Mouse (Mus musculus): ENCODE measurements around the gene Ubxn6.

Ubxn6 gene

DNA sequence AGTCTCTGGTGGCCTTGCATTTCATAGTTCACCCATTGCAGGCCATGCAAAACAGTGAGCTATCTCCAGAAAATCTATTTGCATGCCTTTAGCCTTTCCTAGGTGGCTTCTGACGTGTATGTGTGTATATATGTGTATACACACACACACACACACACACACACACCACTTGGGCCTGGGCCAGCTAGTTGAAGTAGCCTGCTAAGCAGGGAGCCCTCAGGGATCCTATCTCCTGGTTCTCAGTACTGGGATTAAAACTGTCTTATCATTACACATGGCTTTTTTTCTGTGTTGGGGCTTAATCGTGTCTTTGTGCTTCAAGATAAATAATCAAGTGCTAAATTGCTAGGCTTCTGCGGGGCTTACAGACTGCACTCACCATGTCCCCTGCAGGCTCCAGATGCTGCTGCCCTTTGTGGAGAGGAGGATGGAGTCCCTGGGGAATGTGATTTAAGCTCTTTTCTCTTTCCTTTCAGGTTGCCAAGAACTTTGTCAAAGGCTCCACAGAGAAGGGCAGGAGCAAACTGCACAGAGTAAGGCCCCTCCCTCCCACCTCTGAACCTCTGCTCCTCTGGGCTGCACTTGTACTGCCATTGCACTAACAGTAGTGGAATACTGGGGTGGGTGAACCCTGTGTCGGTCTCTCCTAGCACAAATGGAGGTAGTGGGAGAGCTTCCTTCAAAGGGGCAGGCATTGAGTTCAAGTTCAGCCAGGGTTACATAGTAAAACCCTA, 18.7 kb downstream of the Ubxn6 start:
- in situ Hi-C loops (cut with MboI; ENCODE audit: low sequenced_read_pairs): no loop called here

DNA sequence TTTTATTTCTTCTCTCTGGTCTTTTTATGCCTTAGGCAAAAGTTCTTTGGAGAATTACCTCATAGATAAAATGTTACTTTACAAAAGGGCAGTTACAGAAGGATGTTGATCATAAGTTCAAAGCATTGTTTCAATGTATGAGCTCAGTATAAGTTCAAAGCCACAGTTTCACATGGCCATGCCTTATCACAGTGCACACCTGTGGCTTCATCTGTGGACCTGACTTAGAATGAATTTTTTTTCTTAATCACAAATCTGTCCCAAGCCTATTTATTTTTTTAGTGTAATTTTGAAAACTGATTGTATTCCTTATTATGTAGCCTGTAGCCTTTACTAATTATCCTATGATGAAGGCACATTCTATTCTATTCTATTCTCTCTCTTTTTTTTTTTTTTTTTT, 19.9 kb downstream of the Ubxn6 start:
- in situ Hi-C loops (cut with MboI; ENCODE audit: low sequenced_read_pairs): no loop called here

DNA sequence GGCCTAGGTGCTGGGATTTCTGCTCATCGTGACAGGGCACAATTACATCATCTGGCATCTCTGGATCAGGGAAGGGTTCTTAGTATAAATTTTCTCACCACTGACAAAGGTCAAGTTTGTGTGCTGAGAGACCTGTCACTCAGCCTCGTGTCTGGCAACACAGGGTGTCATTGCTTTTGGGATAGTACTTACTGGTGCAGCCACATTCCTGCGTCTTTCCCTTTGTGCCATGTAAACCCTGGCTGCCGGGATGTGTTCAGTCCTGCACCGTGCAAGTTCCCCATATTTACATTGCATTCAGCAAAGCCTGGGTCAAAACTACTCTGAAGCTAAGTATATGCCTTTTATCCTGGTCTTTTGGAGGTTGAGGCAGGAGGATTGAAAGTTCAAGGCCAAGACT, 23.5 kb downstream of the Ubxn6 start:
- in situ Hi-C loops (cut with MboI; ENCODE audit: low sequenced_read_pairs): no loop called here

DNA sequence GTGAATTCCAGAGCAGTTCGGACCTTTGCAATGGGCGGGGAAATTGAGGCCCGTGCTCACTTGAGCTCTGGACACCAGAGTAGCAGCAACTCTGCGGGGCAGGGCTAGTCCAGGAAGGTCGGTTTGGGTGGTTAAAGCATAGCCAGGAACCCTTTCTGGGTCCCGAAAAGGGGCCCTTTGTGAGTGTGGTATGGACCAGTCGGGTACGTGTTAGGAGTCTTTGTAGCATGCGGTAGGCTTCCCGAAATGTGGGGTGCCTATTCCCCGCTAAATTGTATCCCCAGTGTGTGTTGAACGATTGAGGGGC, 34.0 kb downstream of the Ubxn6 start:
- in situ Hi-C loops (cut with MboI; ENCODE audit: low sequenced_read_pairs): no loop called here

DNA sequence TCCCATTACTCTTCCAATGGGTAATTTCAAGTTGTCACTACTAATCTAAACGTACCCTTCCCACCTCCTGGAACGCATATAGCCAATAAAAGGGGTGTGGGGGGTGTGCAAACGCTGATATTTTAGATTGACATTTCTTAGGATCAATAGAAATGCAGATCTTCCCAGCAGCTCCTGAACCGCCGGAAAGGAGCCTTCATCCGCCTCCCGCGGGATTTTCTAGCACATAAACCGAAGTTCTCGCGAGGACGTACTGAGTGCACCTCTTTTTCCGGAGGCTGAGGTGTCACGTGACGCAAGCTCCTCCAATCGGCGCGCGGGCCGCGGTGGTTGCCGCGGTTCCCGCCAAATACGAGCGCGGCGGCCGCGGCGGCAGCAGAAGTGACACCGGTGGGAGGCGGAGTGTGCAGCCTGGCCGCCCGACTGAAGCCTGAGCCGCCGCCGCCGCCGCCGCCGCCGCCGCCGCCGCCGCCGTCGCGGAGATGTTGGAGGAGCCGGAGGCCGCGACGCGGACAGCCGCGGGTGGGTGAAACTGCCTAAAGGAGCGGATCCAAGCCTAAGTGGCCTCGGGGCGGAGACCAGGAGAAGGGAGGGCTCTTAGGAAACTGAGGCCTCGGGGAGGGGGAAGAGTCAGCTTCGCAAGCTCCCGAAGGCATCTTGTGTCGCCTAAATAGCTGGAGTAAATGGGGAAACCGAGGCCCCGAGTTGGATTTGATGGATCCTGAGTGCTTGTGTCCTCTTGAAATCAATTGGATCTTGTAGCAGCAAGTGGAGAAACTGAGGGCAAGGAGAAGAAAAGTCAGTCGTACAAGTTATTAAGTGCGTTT, 34.6 kb downstream of the Ubxn6 start, which contains the start of gene Chaf1a:
Chaf1a (plus strand) TSS at position 410 of the 827 bp plus-strand sequence.
- in situ Hi-C loops (cut with MboI; ENCODE audit: low sequenced_read_pairs): no loop called here

DNA sequence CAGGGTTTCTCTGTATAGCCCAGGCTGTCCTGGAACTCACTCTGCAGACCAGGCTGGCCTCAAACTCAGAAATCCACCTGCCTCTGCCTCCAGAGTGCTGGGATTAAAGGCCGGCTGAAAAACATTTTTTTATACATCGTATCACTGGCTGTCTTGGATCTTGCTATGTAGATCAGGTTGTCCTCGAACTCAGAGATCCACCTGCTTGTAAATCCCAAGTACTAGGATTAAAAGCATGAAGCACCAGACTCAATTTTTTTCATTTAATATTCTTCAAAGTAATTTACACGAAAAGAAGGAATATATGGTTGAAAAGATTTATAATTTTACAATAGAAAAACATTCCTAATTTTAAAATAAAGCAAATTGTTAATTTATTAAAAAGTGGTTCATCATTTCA, 35.5 kb downstream of the Ubxn6 start:
- in situ Hi-C loops (cut with MboI; ENCODE audit: low sequenced_read_pairs): no loop called here

DNA sequence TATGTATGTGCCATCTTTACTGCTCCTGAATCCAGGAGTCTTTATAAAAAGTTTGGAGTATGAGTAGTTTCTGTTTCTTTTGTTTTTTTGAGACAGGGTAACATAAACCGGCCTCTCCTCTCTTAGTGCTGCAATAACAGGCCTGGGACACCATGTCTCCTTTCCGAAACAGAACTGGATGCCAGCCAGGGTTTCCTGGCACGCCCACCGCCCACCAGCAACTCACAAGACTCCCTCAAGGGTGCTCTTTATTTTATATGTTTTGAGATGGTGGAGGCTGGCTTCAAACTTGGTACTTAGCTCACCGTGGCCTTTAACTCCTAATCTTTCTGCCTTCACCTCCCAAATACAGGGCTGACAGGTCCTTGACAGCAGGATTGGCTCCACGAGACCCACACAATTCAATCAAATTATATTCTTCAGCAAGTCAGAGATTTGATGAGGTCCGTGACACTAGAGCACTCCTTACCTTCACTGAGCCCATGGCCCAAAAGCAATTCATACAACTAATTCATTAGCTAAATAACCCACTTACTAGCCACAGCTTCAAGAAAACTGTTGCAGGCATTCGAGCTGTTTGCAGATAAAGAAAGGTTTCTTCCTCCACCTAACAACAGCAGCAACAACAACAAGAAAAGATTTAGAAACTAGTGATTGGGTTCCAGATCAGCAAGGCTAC, 36.1 kb downstream of the Ubxn6 start:
- in situ Hi-C loops (cut with MboI; ENCODE audit: low sequenced_read_pairs): no loop called here

DNA sequence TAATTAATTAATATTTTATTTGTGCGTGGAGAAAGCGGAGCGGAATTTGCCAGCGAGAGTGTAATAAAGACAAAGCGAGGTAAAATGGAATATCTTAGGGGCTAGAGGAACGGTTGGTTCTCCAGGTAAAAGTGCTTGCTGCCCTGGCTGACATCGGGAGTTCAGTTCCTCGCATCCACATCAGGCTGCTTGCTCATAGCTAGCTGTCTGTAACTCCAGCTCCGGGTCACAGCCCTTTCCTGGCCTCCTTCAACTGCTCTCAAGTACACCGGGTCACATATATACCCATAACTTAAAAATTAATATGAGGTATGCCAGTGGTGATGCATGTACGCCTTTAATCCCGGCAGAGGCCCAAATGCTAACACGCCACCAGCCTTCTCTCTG, 37.9 kb downstream of the Ubxn6 start:
- in situ Hi-C loops (cut with MboI; ENCODE audit: low sequenced_read_pairs): no loop called here

DNA sequence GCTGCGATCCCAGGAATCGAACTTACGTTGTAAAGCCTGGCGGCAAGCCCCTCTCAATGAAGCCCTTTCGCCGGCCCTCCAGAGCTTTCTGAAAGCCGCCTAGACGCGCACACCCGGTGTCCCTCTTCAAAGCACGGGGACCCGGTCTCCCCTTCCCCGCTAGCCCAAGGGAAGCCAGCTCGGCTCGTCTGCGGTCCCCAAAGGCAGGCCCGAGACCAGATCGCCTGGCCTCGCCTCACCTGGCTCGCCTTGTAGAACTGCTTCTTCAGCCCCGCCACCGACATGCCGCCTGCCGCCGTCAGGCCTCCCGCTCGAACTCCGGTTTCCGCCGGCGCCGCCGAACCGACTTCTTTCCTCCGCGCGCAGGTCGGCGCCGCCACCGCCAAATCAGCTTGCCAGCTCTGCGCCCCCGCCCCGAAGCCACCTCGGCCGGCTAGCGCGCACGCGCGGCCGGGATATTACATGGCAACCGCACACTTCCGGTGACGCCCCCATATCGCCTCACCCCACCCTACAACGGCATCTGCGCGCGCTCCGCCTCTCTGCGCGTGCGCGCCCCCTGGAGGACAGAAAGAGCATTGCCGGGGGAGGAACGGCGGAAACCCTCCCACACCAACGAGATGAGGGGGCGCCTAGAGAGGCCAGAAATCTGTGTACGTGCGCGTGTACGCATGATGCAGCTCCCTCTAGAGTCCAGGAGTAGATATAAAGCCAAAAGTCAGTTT, 38.5 kb downstream of the Ubxn6 start, which contains the start of gene Sh3gl1:
Sh3gl1 (minus strand) TSS at position 460 of the 725 bp plus-strand sequence.
- in situ Hi-C loops (cut with MboI; ENCODE audit: low sequenced_read_pairs): no loop called here

DNA sequence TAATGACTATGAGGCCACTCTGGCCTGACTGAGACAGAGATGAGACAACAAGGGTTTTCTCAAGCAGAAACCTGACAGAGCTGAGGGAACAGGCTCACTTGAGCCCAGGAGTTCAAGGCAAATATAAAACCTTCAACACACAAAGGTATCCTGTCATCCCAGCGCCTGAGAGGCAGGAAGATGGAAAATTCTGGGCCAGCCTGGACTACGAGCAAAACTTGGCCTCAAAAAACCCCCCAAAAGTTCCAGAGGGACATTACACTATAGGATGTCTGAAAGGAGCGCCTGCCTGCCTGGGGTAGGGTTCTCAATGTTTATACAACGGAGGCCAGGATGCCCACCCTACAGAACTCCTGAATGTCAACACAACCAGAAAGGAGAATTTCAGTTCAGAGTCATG, 39.6 kb downstream of the Ubxn6 start:
- in situ Hi-C loops (cut with MboI; ENCODE audit: low sequenced_read_pairs): no loop called here

DNA sequence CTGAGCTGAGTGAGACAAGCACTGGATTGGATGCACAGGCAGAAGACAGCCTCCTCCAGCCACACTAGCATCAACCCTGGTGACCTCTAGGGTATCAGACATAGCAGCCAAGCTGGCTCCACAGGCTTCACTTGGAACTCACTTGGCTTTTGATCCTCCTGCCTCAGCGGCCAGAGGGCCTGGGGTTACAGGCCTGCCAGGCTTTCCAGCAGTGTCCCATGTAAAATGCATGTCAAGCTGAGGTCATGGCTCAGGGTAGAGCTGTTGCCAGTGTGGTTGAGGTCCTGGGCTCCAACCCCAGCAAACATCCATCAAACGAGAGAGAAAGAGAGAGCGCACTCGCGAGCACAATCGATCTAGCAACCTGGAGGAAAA, 40.1 kb downstream of the Ubxn6 start:
- in situ Hi-C loops (cut with MboI; ENCODE audit: low sequenced_read_pairs): no loop called here

DNA sequence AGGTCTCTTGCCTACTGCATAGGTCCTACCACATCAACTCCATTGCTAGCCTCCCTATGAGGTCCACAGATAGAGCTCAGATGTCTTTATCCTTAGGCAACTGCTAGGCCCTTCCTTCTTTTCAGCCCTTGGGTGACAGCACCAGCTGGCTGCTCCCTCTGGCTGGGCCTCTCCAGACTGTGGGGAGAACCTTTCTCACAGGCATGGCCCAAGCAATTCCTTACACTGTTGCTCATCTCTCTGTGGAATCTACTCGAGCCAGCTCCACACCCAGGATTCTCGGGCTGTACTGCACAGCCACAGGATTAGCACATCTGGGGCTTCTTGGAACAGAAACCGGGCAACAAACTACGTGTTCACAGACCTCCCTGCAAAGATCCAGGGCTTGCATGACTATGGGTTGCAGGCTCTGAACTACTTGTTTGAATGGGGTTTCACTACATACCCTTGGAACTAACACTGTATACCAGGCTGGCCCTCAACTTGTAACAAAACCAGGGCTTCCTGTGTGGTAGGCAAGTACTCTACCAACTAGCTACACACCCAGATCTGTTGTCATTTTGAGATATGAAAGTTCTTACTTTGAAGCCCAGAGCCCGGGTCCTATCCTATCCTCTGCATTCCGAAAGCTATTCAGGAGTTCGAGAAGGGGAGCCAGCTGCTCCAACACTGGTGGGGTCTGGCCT, 40.6 kb downstream of the Ubxn6 start:
- in situ Hi-C loops (cut with MboI; ENCODE audit: low sequenced_read_pairs): no loop called here

DNA sequence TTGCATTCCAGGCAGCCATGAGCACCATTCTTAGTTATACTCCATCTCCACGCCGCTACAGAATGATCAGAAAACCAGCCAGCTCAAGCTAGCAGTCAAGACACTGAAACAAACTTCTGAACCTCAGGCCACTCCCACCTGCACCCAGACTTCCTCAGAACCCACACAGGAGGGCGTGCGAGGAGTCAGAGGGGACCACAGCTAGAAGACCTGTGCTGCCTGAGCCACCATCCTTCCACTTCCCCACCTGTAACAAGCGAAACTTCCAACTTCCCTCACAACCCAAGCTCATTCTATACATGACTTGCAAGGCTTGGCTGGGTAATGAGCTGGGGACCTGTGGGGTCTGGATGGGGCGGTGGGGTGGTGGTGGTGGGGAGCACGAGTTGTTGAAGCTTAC, 42.0 kb downstream of the Ubxn6 start:
- in situ Hi-C loops (cut with MboI; ENCODE audit: low sequenced_read_pairs): no loop called here

DNA sequence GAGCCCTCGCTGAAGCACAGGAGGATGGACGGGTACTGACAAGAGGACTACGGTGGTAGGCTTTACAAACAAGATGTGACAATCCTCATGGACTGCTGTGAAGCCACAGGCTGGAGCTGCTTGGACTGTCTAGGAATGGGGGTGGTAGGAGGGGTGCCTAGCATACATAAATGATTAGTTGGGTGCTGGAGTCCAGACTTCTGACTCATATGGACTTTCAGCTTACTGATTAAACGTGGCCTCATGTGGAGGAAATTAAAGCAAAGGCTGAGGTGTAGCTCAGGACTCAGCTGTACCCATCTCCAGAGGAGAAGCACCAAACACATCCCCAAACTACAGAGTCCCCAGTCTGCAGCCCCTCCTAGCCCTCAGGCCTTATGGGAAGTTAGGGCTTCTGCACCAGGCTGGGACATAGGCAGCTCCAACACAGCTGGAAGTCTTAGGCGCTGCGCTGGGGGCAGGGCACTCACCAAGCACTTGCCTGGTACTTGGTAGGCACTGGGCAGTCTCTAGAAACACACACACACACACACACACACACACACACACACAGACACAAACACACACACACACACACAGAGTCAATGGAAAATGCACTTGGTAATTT, 42.6 kb downstream of the Ubxn6 start:
- in situ Hi-C loops (cut with MboI; ENCODE audit: low sequenced_read_pairs): no loop called here

DNA sequence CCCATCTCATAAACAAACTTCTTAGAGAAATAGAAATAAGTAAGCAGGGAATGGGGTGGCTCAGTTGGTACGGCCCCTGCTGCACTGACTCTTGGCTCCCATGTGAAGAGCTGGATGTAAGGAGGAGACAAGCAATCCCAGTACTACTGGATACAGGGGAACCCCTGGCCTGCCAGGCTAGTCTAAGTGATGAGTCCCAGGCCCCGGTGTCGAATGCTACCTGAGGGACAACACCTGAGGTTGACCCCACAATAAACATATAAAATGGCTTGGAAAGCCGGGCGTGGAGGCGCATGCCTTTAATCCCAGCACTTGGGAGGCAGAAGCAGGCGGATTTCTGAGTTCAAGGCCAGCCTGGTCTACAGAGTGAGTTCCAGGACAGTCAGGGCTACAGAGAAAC, 43.4 kb downstream of the Ubxn6 start:
- in situ Hi-C loops (cut with MboI; ENCODE audit: low sequenced_read_pairs): no loop called here

DNA sequence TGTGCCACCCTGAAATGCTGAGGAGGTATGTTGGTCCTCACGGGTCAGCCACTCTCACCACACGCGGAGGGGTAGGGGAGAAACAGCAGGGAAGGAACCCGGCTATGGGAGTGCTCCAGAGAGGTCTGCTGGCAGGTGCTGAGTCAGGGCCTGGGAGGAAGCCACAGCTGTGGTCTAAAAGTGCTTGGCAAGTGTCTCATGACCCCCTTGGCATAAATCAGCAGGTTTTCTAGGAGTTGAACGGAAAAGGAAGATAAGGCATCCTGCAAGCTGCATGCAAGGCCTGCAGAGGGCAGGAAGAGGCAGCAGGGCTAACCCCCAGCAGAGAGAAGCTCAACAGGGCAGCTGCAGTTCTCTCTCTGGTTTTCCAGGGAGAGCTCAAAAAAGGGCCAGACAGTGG, 43.9 kb downstream of the Ubxn6 start:
- in situ Hi-C loops (cut with MboI; ENCODE audit: low sequenced_read_pairs): no loop called here

DNA sequence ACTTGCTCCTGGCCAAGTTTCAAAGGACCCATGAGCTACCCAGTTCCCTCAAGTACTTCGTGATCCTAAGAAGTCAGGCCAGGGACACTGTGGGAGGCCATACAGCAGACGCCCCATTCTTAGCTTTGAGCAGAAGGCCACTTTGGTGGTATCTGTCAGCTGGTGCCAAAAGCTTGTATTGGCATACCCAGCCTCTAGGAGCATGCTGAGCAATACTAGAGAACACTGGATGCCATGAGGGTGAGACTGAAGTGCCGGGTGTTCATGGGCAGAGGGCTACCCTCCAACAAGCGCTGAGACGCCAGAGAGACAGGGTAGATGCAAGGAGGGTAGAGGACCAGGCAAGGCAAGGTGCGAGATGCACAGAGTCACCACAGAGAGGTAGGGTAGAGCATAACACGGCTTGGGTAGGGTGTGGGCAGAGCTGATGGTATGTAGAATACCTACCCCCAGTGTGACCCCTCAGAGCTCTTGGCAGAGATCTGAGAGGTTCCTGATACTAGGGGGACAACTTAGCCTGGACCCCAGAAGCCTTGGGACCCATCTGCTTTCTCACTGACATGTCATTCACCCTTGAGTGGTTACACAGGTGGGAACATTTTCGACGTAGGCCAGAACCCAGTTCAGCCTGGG, 44.5 kb downstream of the Ubxn6 start:
- in situ Hi-C loops (cut with MboI; ENCODE audit: low sequenced_read_pairs): no loop called here

DNA sequence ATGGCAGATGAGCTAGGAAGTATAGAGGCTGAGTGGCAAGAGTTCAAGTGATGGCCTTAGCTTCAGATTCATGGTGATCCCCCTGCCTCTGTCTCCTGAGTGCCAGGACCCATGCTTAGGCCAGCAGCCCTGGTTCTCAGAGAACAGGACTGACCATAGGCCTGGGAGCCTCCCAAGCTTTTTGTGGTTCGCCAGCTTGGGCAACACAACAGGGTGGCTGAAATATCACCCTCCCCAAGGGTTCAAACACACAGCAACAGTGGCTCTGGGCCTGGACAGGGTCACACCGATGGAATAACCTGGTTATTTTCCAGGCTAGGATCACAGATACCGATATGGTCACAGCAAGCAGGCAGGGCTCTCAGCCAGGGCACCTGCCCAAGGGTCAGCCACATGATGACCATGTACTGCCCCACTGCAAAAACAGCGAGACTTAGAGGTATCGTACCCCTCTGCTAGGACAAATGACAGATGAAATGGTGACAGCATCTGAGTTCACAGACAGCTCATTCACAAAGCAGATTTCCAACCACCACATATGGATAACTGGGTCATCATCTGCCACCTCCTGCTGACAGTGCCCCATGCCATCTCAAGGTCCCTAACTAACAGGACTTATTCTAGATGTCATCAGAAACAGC, 46.9 kb downstream of the Ubxn6 start:
- in situ Hi-C loops (cut with MboI; ENCODE audit: low sequenced_read_pairs): no loop called here

DNA sequence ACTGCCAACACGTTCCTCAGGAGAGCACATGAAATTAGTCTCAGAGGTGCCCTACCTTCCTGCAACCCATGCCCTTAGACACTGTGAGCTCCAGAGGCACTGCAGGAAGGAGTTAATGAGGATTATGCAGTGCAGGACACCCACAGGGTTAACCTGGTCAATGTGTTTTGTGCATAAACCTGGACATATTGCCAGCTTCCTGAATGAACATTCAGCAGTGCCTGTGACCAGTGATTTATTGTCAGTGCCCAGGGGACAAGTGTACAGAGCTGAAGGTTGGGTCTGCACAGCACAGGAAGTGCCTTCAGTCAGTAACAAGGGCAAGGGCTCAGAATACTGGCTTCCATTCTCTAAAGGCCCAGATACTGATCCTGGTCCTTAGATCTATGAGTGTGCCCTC, 47.9 kb downstream of the Ubxn6 start:
- in situ Hi-C loops (cut with MboI; ENCODE audit: low sequenced_read_pairs): no loop called here
